Mouse (Mus musculus): ENCODE results near the gene Gcn1l1.
A peak's percentile ranks its signal among the peaks of the same experiment; 100 is the strongest.

The Gcn1l1 gene

GRCm38 (mm10) chr5:115535635-115536034, 29.4 kb upstream of the Gcn1l1 start:
- DNase-seq = peak; percentile 66

GRCm38 (mm10) chr5:115538017-115538692, 26.9 kb upstream of the Gcn1l1 start:
- peak; percentile 73 for DNase-seq

GRCm38 (mm10) chr5:115538693-115539043, 26.4 kb upstream of the Gcn1l1 start:
- peak; percentile 98 for DNase-seq

GRCm38 (mm10) chr5:115542635-115543384, 22.2 kb upstream of the Gcn1l1 start:
- DNase-seq = peak; percentile 53

- peak; percentile 85 for DNase-seq
These were observed 21.4 kb upstream of the Gcn1l1 start for GRCm38 (mm10) chr5:115543509-115544253.

GRCm38 (mm10) chr5:115544655-115545185, 20.3 kb upstream of the Gcn1l1 start:
- no peak for DNase-seq

- peak; percentile 20 for DNase-seq
These were observed 19.4 kb upstream of the Gcn1l1 start for GRCm38 (mm10) chr5:115545636-115546035.

GRCm38 (mm10) chr5:115546536-115546935, 18.5 kb upstream of the Gcn1l1 start:
- DNase-seq = no peak

GRCm38 (mm10) chr5:115547014-115547413, 18.0 kb upstream of the Gcn1l1 start:
- no peak for DNase-seq

- no peak for DNase-seq
These were observed 17.6 kb upstream of the Gcn1l1 start for GRCm38 (mm10) chr5:115547421-115547820.

GRCm38 (mm10) chr5:115548501-115549285, 16.4 kb upstream of the Gcn1l1 start:
- DNase-seq = no peak

GRCm38 (mm10) chr5:115550482-115551005, 14.5 kb upstream of the Gcn1l1 start:
- no peak for DNase-seq

GRCm38 (mm10) chr5:115551386-115551785, 13.7 kb upstream of the Gcn1l1 start:
- DNase-seq = no peak

GRCm38 (mm10) chr5:115551799-115552198, 13.3 kb upstream of the Gcn1l1 start:
- no peak for DNase-seq

GRCm38 (mm10) chr5:115553801-115554420, 11.1 kb upstream of the Gcn1l1 start:
- DNase-seq = peak; percentile 35

- peak; percentile 27 for DNase-seq
These were observed 10.3 kb upstream of the Gcn1l1 start for GRCm38 (mm10) chr5:115554536-115555291.

GRCm38 (mm10) chr5:115556217-115556616, 8.8 kb upstream of the Gcn1l1 start:
- peak; percentile 89 for DNase-seq

GRCm38 (mm10) chr5:115558182-115558794, 6.8 kb upstream of the Gcn1l1 start:
- DNase-seq = no peak

- peak; percentile 100 for DNase-seq
These were observed 5.6 kb upstream of the Gcn1l1 start, which contains the start of gene Rplp0 for GRCm38 (mm10) chr5:115559237-115560101. TSS of gene Rplp0 (plus strand) at chr5:115559467.

Data from kidney, postnatal 10 days (tissue).